Mouse (Mus musculus): ENCODE measurements at regions not wholly inside any gene's neighbourhood (a gene's known extent, or its start where the extent isn't known, plus 50 kb on each side); places are given as distances from the start of the nearest gene placed in this dataset.

DNA sequence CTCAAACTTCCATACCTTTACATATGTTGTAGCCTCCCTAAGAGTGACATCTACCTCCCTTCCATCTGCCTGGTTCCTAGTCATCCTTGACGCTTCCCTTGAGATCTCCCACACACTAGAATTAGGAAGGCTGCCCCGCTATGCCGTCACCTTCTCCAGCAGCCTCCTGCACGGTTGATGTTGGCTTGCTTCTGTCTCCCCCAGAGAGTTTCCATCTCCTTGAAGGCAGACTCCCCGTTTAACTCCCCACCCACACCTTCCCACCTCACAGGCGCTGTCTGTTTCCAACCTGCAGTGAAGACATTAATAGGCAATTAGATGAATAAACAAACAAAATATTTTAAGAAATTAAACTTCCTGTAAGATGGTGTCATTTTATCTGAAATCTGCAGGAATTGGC, 65.2 kb upstream of the Lmo4 start:
- ATAC-seq (ENCODE audit: low FRiP score, low read depth) = no peak
- 89% methylated on average over 6 of the region's 6 CpGs for WGBS
- Histone ChIP-seq H3K4me2 (replicated peaks) (no peak overlapping the region), H3K9me3 (no peaks in the 10 kb centered on the region), H3K9ac (no peak overlapping the region), H3K4me1 (no peaks in the 10 kb centered on the region), H3K27me3 (replicated peaks) (no peaks in the 10 kb centered on the region), H3K36me3 (no peaks in the 10 kb centered on the region), H3K4me3 (no peak overlapping the region), H3K27ac (no peak overlapping the region)

DNA sequence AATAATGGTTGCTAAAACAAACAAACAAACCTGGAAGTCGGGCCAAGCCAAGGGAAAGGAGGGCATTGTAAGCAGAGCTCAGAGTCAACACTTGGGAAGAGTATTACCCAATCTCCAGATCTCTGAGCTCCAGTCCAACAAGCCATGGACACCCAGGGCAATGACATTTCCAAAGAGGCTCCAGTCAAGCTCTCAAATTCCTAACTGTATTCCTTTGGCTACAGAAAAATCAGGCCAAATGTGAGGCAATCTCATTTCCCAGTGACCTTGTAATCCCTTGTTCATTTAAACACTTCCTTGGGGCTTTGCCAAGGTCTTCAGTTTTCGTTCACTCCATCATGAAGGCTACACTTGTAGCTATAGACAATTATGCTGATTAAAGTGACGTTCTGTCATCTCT, 59.5 kb upstream of the Lmo4 start:
- WGBS = 79% methylated on average over 3 of the region's 3 CpGs
- Histone ChIP-seq H3K4me2 (replicated peaks) (no peak overlapping the region), H3K36me3 (no peaks in the 10 kb centered on the region), H3K27me3 (replicated peaks) (no peaks in the 10 kb centered on the region), H3K9ac (no peak overlapping the region), H3K4me1 (no peaks in the 10 kb centered on the region), H3K27ac (no peak overlapping the region), H3K9me3 (no peaks in the 10 kb centered on the region), H3K4me3 (no peak overlapping the region)
- ATAC-seq (ENCODE audit: low FRiP score, low read depth) = no peak

GRCm38 (mm10) chr3:144260886-144261285, 55.9 kb upstream of the Lmo4 start:
- Histone ChIP-seq H3K27ac (no peak overlapping the region), H3K9ac (no peak overlapping the region), H3K36me3 (no peaks in the 10 kb centered on the region), H3K4me3 (no peak overlapping the region), H3K4me2 (replicated peaks) (no peak overlapping the region), H3K27me3 (replicated peaks) (no peaks in the 10 kb centered on the region), H3K9me3 (no peaks in the 10 kb centered on the region), H3K4me1 (no peaks in the 10 kb centered on the region)
- 94% methylated on average over 2 of the region's 2 CpGs for WGBS
- ATAC-seq (ENCODE audit: low FRiP score, low read depth) = no peak

GRCm38 (mm10) chr3:144257714-144258517, 52.9 kb upstream of the Lmo4 start:
- no peaks in the 10 kb centered on the region for H3K9me3 ChIP-seq
- no peak overlapping the region for H3K4me3 ChIP-seq
- no peak overlapping the region for H3K27ac ChIP-seq
- H3K4me2 ChIP-seq (replicated peaks) = no peak overlapping the region
- no peaks in the 10 kb centered on the region for H3K27me3 ChIP-seq (replicated peaks)
- no peaks in the 10 kb centered on the region for H3K36me3 ChIP-seq
- no peak overlapping the region for H3K9ac ChIP-seq
- ATAC-seq (ENCODE audit: low FRiP score, low read depth) = no peak; the same call in 1 of the 2 replicates
- H3K4me1 ChIP-seq = no peaks in the 10 kb centered on the region
- 64% methylated on average over 6 of the region's 6 CpGs for WGBS

DNA sequence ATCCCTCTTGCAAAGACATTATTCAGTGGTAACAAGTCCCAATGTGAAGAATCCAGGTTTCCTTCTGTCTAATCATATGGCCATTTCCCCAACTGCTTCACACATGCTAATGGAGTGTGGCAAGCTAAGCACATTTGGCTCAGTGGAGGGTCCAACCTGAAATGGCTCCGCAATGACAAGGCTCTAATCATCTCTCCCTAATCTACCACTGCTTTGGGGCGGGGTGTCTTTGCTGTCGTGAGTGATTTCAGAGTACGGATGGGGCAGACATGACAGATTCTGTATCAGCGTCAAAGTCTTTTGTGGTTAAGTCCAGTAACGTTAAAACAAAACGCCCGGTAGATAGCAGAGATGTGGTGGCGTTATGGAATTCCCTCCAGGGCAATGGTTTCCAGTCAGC, 52.2 kb upstream of the Lmo4 start:
- WGBS = 76% methylated on average over 9 of the region's 9 CpGs
- Histone ChIP-seq H3K4me2 (replicated peaks) (no peak overlapping the region), H3K4me1 (no peaks in the 10 kb centered on the region), H3K9ac (no peak overlapping the region), H3K27ac (no peak overlapping the region), H3K4me3 (no peak overlapping the region), H3K27me3 (replicated peaks) (no peaks in the 10 kb centered on the region), H3K36me3 (no peaks in the 10 kb centered on the region), H3K9me3 (no peaks in the 10 kb centered on the region)
- no peak for ATAC-seq (ENCODE audit: low FRiP score, low read depth)

GRCm38 (mm10) chr3:144255596-144256550, 50.9 kb upstream of the Lmo4 start:
- no peak for ATAC-seq (ENCODE audit: low FRiP score, low read depth)
- no peak overlapping the region for H3K27ac ChIP-seq
- H3K9me3 ChIP-seq = no peaks in the 10 kb centered on the region
- H3K27me3 ChIP-seq (replicated peaks) = no peaks in the 10 kb centered on the region
- no peak overlapping the region for H3K4me3 ChIP-seq
- H3K4me2 ChIP-seq (replicated peaks) = no peak overlapping the region
- 81% methylated on average over 12 of the region's 12 CpGs for WGBS
- H3K9ac ChIP-seq = no peak overlapping the region
- H3K4me1 ChIP-seq = no peaks in the 10 kb centered on the region
- H3K36me3 ChIP-seq = no peaks in the 10 kb centered on the region

Measured in neural tube, embryonic 12.5 days (tissue).